Mouse (Mus musculus): ENCODE results near the gene Gm21883.
"Not testable (repeated sequence)": the region's sequence is repeated elsewhere in the genome, so short reads cannot be mapped to it uniquely, and the experiment has no call there.

Gm21883 gene

GRCm38 (mm10) chrX:31574183-31574582, at the start of gene Gm21883:
Gene Gm21883 (minus strand): TSS chrX:31574283.
- in situ Hi-C loops (cut with MboI; ENCODE audit: low pct_unique_long_range_greater_than_20kb in 1 of 2, low sequenced_read_pairs in 2 of 2, unreplicated experiment in 1 of 2), result not testable (repeated sequence)

DNA sequence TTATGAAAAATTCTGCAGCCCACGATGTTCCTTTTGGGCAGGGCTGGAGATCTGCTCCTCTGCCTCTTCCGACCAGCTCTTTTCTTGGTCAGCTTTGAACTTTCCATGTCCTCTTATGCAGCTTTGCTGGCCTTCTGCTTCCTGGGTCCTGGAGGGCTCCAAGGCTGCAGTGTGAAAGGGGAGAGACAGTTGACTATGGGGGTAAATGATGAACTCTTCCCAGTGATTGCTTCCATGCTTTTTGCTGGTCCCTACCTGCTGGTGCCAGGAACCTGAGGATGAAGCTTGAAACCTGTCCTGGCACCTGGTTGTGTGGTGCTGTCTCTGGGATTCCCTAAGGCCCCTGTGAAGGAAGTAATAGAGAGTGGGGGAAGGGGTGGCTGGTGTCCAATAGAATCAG, 44.7 kb upstream of the Gm21883 start, which contains the start of gene Spin2e:
Gene Spin2e (minus strand): TSS at position 101 of the 400 bp plus-strand sequence.
- in situ Hi-C loops (cut with MboI; ENCODE audit: low pct_unique_long_range_greater_than_20kb in 1 of 2, low sequenced_read_pairs in 2 of 2, unreplicated experiment in 1 of 2), result not testable (repeated sequence)
